Mouse (Mus musculus): ENCODE results near the gene Hist1h3g.
"Not testable (repeated sequence)": the region's sequence is repeated elsewhere in the genome, so short reads cannot be mapped to it uniquely, and the experiment has no call there.

DNA sequence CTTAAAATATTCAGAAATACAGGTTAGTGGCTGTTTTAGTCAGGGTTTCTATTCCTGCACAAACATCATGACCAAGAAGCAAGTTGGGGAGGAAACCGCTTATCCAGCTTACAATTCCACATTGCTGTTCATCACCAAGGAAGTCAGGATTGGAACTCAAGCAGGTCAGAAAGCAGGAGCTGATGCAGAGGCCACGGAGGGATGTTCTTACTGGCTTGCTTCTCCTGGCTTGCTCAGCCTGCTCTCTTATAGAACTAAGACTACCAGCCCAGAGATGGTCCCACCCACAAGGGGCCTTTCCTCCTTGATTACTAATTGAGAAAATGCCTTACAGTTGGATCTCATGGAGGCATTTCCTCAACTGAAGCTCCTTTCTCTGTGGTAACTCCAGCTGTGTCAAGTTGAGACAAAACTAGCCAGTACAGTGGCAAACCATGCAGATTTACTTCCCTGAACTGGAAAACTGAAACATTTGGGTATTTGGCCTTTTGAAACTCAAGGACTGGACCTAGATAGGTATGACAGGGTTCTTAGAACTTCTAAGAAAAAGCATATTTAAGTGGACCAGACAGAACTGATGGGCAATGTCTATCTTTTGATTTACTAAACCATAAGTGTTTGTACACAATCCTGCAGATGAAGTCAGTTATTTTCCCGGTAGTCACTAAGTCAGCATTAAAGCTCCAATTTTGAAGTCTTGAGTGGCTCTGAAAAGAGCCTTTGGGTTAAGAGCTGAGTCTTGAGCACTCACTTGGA is 7.2 kb downstream of the Hist1h3g start:
- TF ChIP-seq CTCF (IDR thresholded peaks at IDR 0.05 in 2 of 3, conservative IDR thresholded peaks at IDR 0.05 in 1 of 3; ENCODE audit: control insufficient read depth in 1 of 3, insufficient read depth in 1 of 3, low read depth in 2 of 3, low read length in 3 of 3, poor library complexity in 1 of 3, severe bottlenecking in 1 of 3); ELF1 (IDR thresholded peaks at IDR 0.05; ENCODE audit: low read depth, low read length); BHLHE40 (IDR thresholded peaks at IDR 0.05; ENCODE audit: borderline replicate concordance, low read depth, low read length); NELFE (IDR thresholded peaks at IDR 0.05; ENCODE audit: low read depth, low read length); POLR2A (IDR thresholded peaks at IDR 0.05; ENCODE audit: control insufficient read depth in 1 of 2, insufficient read depth in 1 of 2, low read depth in 1 of 2, low read length in 2 of 2, poor library complexity in 1 of 2): not testable (repeated sequence)
- TF ChIP-seq POLR2AphosphoS5 (IDR thresholded peaks at IDR 0.05; ENCODE audit: borderline replicate concordance, low read depth, low read length): peak; percentile 87; the same call in 1 of the 2 replicates

Measured in MEL (cell line).